Mouse (Mus musculus) large intestine, adult 2 months (tissue): ENCODE measurements around the gene Dennd6a. TPM values are rescaled to one million over a fixed set of nuclear protein-coding genes. Genes with fewer than 3 reads are reported as not detected.
"Not testable (repeated sequence)": the region's sequence is repeated elsewhere in the genome, so short reads cannot be mapped to it uniquely, and the experiment has no call there.

Experiments
- DNase-seq: peaks from one replicate; pipeline ENCODE4 v3.0.0-alpha.2; 2012; ENCODE audit warnings: low read depth, low spot score
- WGBS: fragments of 180-500 bp; shearing (Covaris S2); methylation state at CpG from one replicate; pipeline ENCODE4 v1.1.7; 2018; 5-methylcytosine and 5-hydroxymethylcytosine counted together
- polyA plus RNA-seq: library from polyadenylated mRNA; depleted of rRNA; stranded (reverse); fragments of >200 nt; gene quantifications from 2 replicates; pipeline ENCODE4 v1.2.3, GENCODE M21; 2012; rRNA removed

The Dennd6a gene
- polyA plus RNA-seq, 1 experiment, result 6.3 TPM

GRCm38 (mm10) chr14:26674476-26675169 is 101.0 kb downstream of the Dennd6a start:
- DNase-seq, result not testable (repeated sequence)
- whole genome bisulfite sequencing, result 41% methylated on average over 2 of the region's 2 CpGs

DNA sequence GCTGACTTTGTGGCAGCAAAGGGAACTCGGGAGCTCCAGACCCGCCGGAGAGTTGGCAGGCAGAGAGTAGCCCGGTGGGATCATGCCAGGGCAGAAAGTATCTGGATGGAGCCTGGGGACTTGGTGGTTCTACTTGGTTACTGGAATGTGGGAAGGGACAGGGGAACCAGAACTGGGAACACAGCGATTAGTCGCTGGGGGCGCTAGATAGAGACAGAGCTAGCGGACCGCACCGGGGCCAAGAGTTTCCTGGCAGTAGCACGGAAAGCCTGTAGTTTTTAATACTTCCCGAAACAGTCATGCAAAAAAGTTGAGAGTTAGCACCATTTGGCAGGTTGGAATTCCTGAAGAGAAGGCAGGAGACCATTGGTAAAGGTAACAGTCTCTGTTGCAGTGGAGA is 101.7 kb downstream of the Dennd6a start:
- DNase-seq, result no peak
- 39% methylated on average over 12 of the region's 12 CpGs for WGBS

- WGBS, result 74% methylated on average over 5 of the region's 5 CpGs
- no peak for DNase-seq
Observed at GRCm38 (mm10) chr14:26675791-26676190, 102.1 kb downstream of the Dennd6a start.

Other genes with a start within 250 kb of the Dennd6a start
- gene Slmap, start 38.9 kb upstream of the Dennd6a start, polyA plus RNA-seq, result 13.3 and 20.7 TPM in 2 replicates
- gene Arf4, start 64.2 kb downstream of the Dennd6a start, polyA plus RNA-seq, result 127 and 159 TPM in 2 replicates
- 3.6 and 6.4 TPM in 2 replicates for gene Pde12, start 96.0 kb downstream of the Dennd6a start, polyA plus RNA-seq
- not detected in 2 replicates for gene Dnah12, start 119.4 kb downstream of the Dennd6a start, polyA plus RNA-seq